Mouse (Mus musculus) G1E (cell line): Measurements from ENCODE around the gene Prm2.

ENCODE experiments used
- CTCF ChIP-seq: IDR thresholded peaks from 2 replicates; pipeline ENCODE4 v1.5.1; 2012; ENCODE audit warnings: low read depth, low read length, inconsistent platforms, mixed read lengths
- GATA1 ChIP-seq: IDR thresholded peaks from 2 replicates; pipeline ENCODE4 v1.6.1; 2012; ENCODE audit warnings: borderline replicate concordance, low read length, inconsistent platforms, mixed read lengths
- POLR2AphosphoS5 ChIP-seq: IDR thresholded peaks from 2 replicates; pipeline ENCODE4 v1.6.1; 2012; ENCODE audit warnings: low read depth, low read length, inconsistent platforms; ENCODE audit not compliant: insufficient replicate concordance

DNA sequence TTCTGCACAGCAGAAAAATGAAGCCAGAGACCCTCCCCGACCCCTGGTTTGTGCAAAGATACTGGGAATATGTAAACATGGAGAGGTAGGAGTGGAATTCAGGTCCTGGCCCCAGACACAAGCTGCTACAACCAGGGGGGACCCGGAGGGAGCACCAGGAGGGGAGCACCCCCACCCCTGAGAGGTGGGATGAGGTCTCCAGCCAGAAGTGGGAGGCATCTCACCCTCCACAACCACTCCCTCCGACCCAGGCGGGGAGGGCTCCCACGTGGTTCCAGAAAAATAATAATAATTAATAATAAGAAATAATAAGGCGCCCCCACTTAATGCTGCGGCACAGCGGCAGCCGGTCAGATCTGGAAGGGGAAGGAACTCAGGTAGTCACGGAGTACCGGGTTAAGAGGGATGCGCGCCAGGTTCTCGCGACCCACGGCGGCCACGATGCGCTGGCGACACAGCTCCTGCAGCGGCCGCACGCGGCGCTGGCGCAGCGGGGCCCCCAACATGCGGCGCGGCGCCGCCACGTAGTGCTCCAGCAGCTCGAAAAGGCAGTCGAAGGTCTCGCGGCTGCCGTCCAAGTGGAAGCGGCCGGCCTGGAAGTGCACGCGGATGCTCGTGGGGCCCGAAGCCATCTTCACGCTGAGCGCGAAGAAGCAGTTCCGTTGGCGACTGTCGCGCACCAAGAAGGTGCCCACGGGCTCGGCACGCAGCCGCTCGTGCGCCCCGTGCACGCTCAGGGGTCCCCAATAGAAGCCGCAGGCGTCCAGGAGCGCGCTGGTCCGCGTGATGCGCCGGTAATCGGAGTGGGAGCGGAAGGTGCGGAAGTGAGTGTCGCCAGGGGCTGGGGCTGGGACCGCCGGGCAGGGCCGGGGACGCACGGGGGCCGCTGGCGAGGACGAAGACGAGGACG lies 11.8 kb downstream of the Prm2 start:
- TF ChIP-seq CTCF (no peak), POLR2AphosphoS5 (no peak), GATA1 (no peak)
